Mouse (Mus musculus) midbrain, embryonic 10.5 days (tissue): ENCODE measurements around the gene Irak3. TPM values are rescaled to one million over a fixed set of nuclear protein-coding genes. Genes with fewer than 3 reads are reported as not detected.

Experiments
- DNase-seq: peaks from one replicate; pipeline ENCODE4 v3.0.0-alpha.2; 2017; ENCODE audit warnings: low spot score
- H3K27ac ChIP-seq: fragments of 300-500 bp; sonication (generic); replicated peaks from 2 replicates; pipeline ENCODE4 v1.5.1; 2016; ENCODE audit warnings: mild to moderate bottlenecking
- H3K27me3 ChIP-seq: fragments of 300-500 bp; sonication (generic); 2 replicates; pipeline ENCODE4 v1.6.1; 2016; ENCODE audit warnings: low read depth, mild to moderate bottlenecking; ENCODE audit not compliant: poor library complexity, severe bottlenecking
- H3K36me3 ChIP-seq: fragments of 300-500 bp; sonication (generic); 2 replicates; pipeline ENCODE4 v1.6.1; 2016; ENCODE audit warnings: mild to moderate bottlenecking, moderate library complexity
- H3K4me1 ChIP-seq: fragments of 300-500 bp; sonication (generic); 2 replicates; pipeline ENCODE4 v1.6.1; 2016
- H3K4me3 ChIP-seq: fragments of 300-500 bp; sonication (generic); 2 replicates; pipeline ENCODE4 v1.5.1; 2016; ENCODE audit warnings: mild to moderate bottlenecking, moderate library complexity
- H3K9me3 ChIP-seq: fragments of 300-500 bp; sonication (generic); replicated peaks from 2 replicates; pipeline ENCODE4 v1.6.1; 2016; ENCODE audit warnings: mild to moderate bottlenecking
- WGBS: fragments of 180-500 bp; shearing (Covaris S2); methylation state at CpG from one replicate; pipeline ENCODE4 v1.1.7; 2016; 5-methylcytosine and 5-hydroxymethylcytosine counted together
- polyA plus RNA-seq: library from polyadenylated mRNA; unstranded; fragments of >200 nt; fragmentation: Nextera tagmentation; extraction: Ambion mirVana; gene quantifications from 2 replicates; pipeline ENCODE4 v1.2.1, GENCODE M21; 2016

Irak3 gene
- 0.44 and 0.73 TPM in 2 replicates for polyA plus RNA-seq

- no peaks in the 10 kb centered on the region for H3K9me3 ChIP-seq
- peak within 1 kb of the TSS; percentile 60 for H3K4me3 ChIP-seq
- H3K4me1 ChIP-seq, result peaks cover 10% of the 10 kb centered on the region
- peak; percentile 83 for DNase-seq
- H3K27ac ChIP-seq, result peak within 1 kb of the TSS; percentile 34
- 4% methylated on average over 13 of the region's 13 CpGs for WGBS
- H3K36me3 ChIP-seq, result no peaks in the 10 kb centered on the region
- peaks cover 47% of the 10 kb centered on the region for H3K27me3 ChIP-seq
Observed at GRCm38 (mm10) chr10:120201961-120202402, at the start of gene Irak3. TSS of gene Irak3 (minus strand) at chr10:120202130.

GRCm38 (mm10) chr10:120250911-120251683 is 49.2 kb upstream of the Irak3 start:
- WGBS, result 65% methylated on average over 11 of the region's 11 CpGs
- H3K36me3 ChIP-seq, result no peaks in the 10 kb centered on the region
- no peaks in the 10 kb centered on the region for H3K9me3 ChIP-seq
- H3K27me3 ChIP-seq, result no peaks in the 10 kb centered on the region
- DNase-seq, result no peak
- no peak overlapping the region for H3K4me3 ChIP-seq
- H3K27ac ChIP-seq, result no peak overlapping the region
- H3K4me1 ChIP-seq, result peaks cover 17% of the 10 kb centered on the region

GRCm38 (mm10) chr10:120246994-120247750 is 45.2 kb upstream of the Irak3 start:
- 48% methylated on average over 9 of the region's 9 CpGs for WGBS
- H3K9me3 ChIP-seq, result no peaks in the 10 kb centered on the region
- no peaks in the 10 kb centered on the region for H3K36me3 ChIP-seq
- no peaks in the 10 kb centered on the region for H3K27me3 ChIP-seq
- peaks cover 4% of the 10 kb centered on the region for H3K4me1 ChIP-seq
- no peak overlapping the region for H3K4me3 ChIP-seq
- peak; percentile 51 for DNase-seq
- H3K27ac ChIP-seq, result 0 out of 2 replicates have a peak overlapping the region, but pooled peaks have one; percentile 42

- DNase-seq, result no peak
- H3K27ac ChIP-seq, result no peak overlapping the region
- peaks cover 4% of the 10 kb centered on the region for H3K4me1 ChIP-seq
Observed at GRCm38 (mm10) chr10:120245681-120246080, 43.8 kb upstream of the Irak3 start.

GRCm38 (mm10) chr10:120242421-120242820 is 40.5 kb upstream of the Irak3 start:
- H3K4me1 ChIP-seq, result peaks cover 4% of the 10 kb centered on the region
- H3K36me3 ChIP-seq, result no peaks in the 10 kb centered on the region
- no peaks in the 10 kb centered on the region for H3K27me3 ChIP-seq
- no peak overlapping the region for H3K27ac ChIP-seq
- WGBS, result 66% methylated on average over 6 of the region's 6 CpGs
- H3K9me3 ChIP-seq, result no peaks in the 10 kb centered on the region
- DNase-seq, result no peak
- H3K4me3 ChIP-seq, result no peak overlapping the region

More at GRCm38 (mm10) chr10:120245681-120246080, 43.8 kb upstream of the Irak3 start:
- 90% methylated on average over 5 of the region's 5 CpGs for WGBS
- no peaks in the 10 kb centered on the region for H3K9me3 ChIP-seq
- no peaks in the 10 kb centered on the region for H3K36me3 ChIP-seq
- no peaks in the 10 kb centered on the region for H3K27me3 ChIP-seq
- H3K4me3 ChIP-seq, result no peak overlapping the region

- H3K4me3 ChIP-seq, result no peak overlapping the region
- H3K9me3 ChIP-seq, result no peaks in the 10 kb centered on the region
- WGBS, result 67% methylated on average over 6 of the region's 6 CpGs
- no peak for DNase-seq
- H3K27me3 ChIP-seq, result no peaks in the 10 kb centered on the region
- H3K4me1 ChIP-seq, result no peaks in the 10 kb centered on the region
- H3K27ac ChIP-seq, result no peak overlapping the region
- H3K36me3 ChIP-seq, result no peaks in the 10 kb centered on the region
Observed at GRCm38 (mm10) chr10:120239476-120239875, 37.5 kb upstream of the Irak3 start.

GRCm38 (mm10) chr10:120238241-120238640 is 36.3 kb upstream of the Irak3 start:
- no peak for DNase-seq
- Histone ChIP-seq H3K4me1 (no peaks in the 10 kb centered on the region), H3K4me3 (no peak overlapping the region), H3K27me3 (no peaks in the 10 kb centered on the region), H3K9me3 (no peaks in the 10 kb centered on the region), H3K36me3 (no peaks in the 10 kb centered on the region), H3K27ac (no peak overlapping the region)
- 89% methylated on average over 8 of the region's 8 CpGs for WGBS

GRCm38 (mm10) chr10:120236855-120237254 is 34.9 kb upstream of the Irak3 start:
- H3K36me3 ChIP-seq, result peaks cover 10% of the 10 kb centered on the region
- no peaks in the 10 kb centered on the region for H3K27me3 ChIP-seq
- DNase-seq, result no peak
- WGBS, result 89% methylated on average over 9 of the region's 9 CpGs
- H3K4me1 ChIP-seq, result no peaks in the 10 kb centered on the region
- no peak overlapping the region for H3K27ac ChIP-seq
- H3K9me3 ChIP-seq, result no peaks in the 10 kb centered on the region
- no peak overlapping the region for H3K4me3 ChIP-seq

- Histone ChIP-seq H3K4me3 (no peak overlapping the region), H3K36me3 (peaks cover 36% of the 10 kb centered on the region), H3K9me3 (no peaks in the 10 kb centered on the region), H3K4me1 (peaks cover 1% of the 10 kb centered on the region; the same call in 1 of the 2 replicates), H3K27me3 (no peaks in the 10 kb centered on the region), H3K27ac (no peak overlapping the region)
- WGBS, result 32% methylated on average over 18 of the region's 18 CpGs
- peak; percentile 61 for DNase-seq
Observed at GRCm38 (mm10) chr10:120233655-120234367, 31.9 kb upstream of the Irak3 start.

GRCm38 (mm10) chr10:120231718-120232117 is 29.8 kb upstream of the Irak3 start:
- peaks cover 43% of the 10 kb centered on the region for H3K36me3 ChIP-seq
- 33% methylated on average over 5 of the region's 5 CpGs for WGBS
- peaks cover 15% of the 10 kb centered on the region for H3K4me1 ChIP-seq

GRCm38 (mm10) chr10:120226871-120227661 is 25.1 kb upstream of the Irak3 start, which contains the start of gene Llph:
TSS of gene Llph (plus strand) at chr10:120227070.
- Histone ChIP-seq H3K27ac (peak within 1 kb of the TSS; percentile 87), H3K9me3 (no peaks in the 10 kb centered on the region), H3K27me3 (no peaks in the 10 kb centered on the region), H3K4me3 (peak within 1 kb of the TSS; percentile 99), H3K4me1 (peaks cover 15% of the 10 kb centered on the region), H3K36me3 (peaks cover 44% of the 10 kb centered on the region)
- under 1% methylated on average over 57 of the region's 57 CpGs for WGBS
- peak; percentile 86 for DNase-seq

More at GRCm38 (mm10) chr10:120231718-120232117, 29.8 kb upstream of the Irak3 start:
- Histone ChIP-seq H3K9me3 (no peaks in the 10 kb centered on the region), H3K4me3 (no peak overlapping the region), H3K27ac (no peak overlapping the region), H3K27me3 (no peaks in the 10 kb centered on the region)
- peak; percentile 57 for DNase-seq

GRCm38 (mm10) chr10:120220776-120221175 is 18.8 kb upstream of the Irak3 start:
- H3K36me3 ChIP-seq, result peaks cover 34% of the 10 kb centered on the region
- H3K4me3 ChIP-seq, result no peak overlapping the region
- no peak overlapping the region for H3K27ac ChIP-seq
- H3K9me3 ChIP-seq, result no peaks in the 10 kb centered on the region
- DNase-seq, result no peak
- H3K4me1 ChIP-seq, result no peaks in the 10 kb centered on the region
- H3K27me3 ChIP-seq, result no peaks in the 10 kb centered on the region
- WGBS, result 91% methylated on average over 7 of the region's 7 CpGs
